Mouse (Mus musculus) neural tube, embryonic 13.5 days (tissue): ENCODE results near the gene Mal. TPM values are rescaled to one million over a fixed set of nuclear protein-coding genes. Genes with fewer than 3 reads are reported as not detected.

Experiments
- ATAC-seq: fragments of 200-750 bp; cut with Nextera tagmentation; 2 replicates; pipeline ENCODE4 v1.8.0; 2017; ENCODE audit warnings: low read depth, mild to moderate bottlenecking, moderate TSS enrichment, moderate library complexity
- H3K27ac ChIP-seq: fragments of 300-500 bp; sonication (generic); replicated peaks from 2 replicates; pipeline ENCODE4 v1.5.1; 2015; ENCODE audit warnings: moderate library complexity, mild to moderate bottlenecking, inconsistent platforms
- H3K27me3 ChIP-seq: fragments of 300-500 bp; sonication (generic); 2 replicates; pipeline ENCODE4 v1.6.1; 2015; ENCODE audit warnings: mild to moderate bottlenecking, inconsistent platforms
- H3K36me3 ChIP-seq: fragments of 300-500 bp; sonication (generic); 2 replicates; pipeline ENCODE4 v1.6.1; 2015; ENCODE audit warnings: mild to moderate bottlenecking, inconsistent platforms
- H3K4me1 ChIP-seq: fragments of 300-500 bp; sonication (generic); replicated peaks from 2 replicates; pipeline ENCODE4 v1.6.1; 2015; ENCODE audit warnings: inconsistent platforms
- H3K4me2 ChIP-seq: fragments of 300-500 bp; sonication (generic); 2 replicates; pipeline ENCODE4 v1.6.1; 2015; ENCODE audit warnings: inconsistent platforms, mild to moderate bottlenecking, moderate library complexity
- H3K4me3 ChIP-seq: fragments of 300-500 bp; sonication (generic); 2 replicates; pipeline ENCODE4 v1.5.1; 2015; ENCODE audit warnings: mild to moderate bottlenecking, inconsistent platforms
- H3K9ac ChIP-seq: fragments of 300-500 bp; sonication (generic); 2 replicates; pipeline ENCODE4 v1.6.1; 2015; ENCODE audit warnings: moderate library complexity, mild to moderate bottlenecking, inconsistent platforms
- H3K9me3 ChIP-seq: fragments of 300-500 bp; sonication (generic); 2 replicates; pipeline ENCODE4 v1.6.1; 2016; ENCODE audit warnings: inconsistent platforms
- WGBS: fragments of 180-500 bp; shearing (Covaris S2); methylation state at CpG from one replicate; pipeline ENCODE4 v1.1.7; 2015; 5-methylcytosine and 5-hydroxymethylcytosine counted together
- polyA plus RNA-seq: library from polyadenylated mRNA; unstranded; fragments of >200 nt; fragmentation: Nextera tagmentation; extraction: Ambion mirVana; gene quantifications from 2 replicates; pipeline ENCODE4 v1.2.1, GENCODE M21; 2015

Gene Mal
- polyA plus RNA-seq, 1 experiment from 2014 or later, result 4.3 TPM

- Histone ChIP-seq H3K4me3 (no peak overlapping the region), H3K27ac (no peak overlapping the region), H3K27me3 (peaks cover 31% of the 10 kb centered on the region), H3K9me3 (no peaks in the 10 kb centered on the region), H3K4me1 (no peaks in the 10 kb centered on the region), H3K36me3 (no peaks in the 10 kb centered on the region), H3K4me2 (no peak overlapping the region), H3K9ac (no peak overlapping the region)
- 78% methylated on average over 5 of the region's 5 CpGs for WGBS
- no peak for ATAC-seq
Observed at GRCm38 (mm10) chr2:127649921-127650320, 6.6 kb downstream of the Mal start.

- no peak overlapping the region for H3K9ac ChIP-seq
- ATAC-seq, result no peak
- no peaks in the 10 kb centered on the region for H3K36me3 ChIP-seq
- H3K4me3 ChIP-seq, result no peak overlapping the region
- H3K27me3 ChIP-seq, result peaks cover 14% of the 10 kb centered on the region
- H3K4me1 ChIP-seq, result peaks cover 3% of the 10 kb centered on the region; the same call in 1 of the 2 replicates
- no peak overlapping the region for H3K4me2 ChIP-seq
- no peak overlapping the region for H3K27ac ChIP-seq
- H3K9me3 ChIP-seq, result no peaks in the 10 kb centered on the region
- 88% methylated on average over 6 of the region's 6 CpGs for WGBS
Observed at GRCm38 (mm10) chr2:127648145-127648544, 8.3 kb downstream of the Mal start.

DNA sequence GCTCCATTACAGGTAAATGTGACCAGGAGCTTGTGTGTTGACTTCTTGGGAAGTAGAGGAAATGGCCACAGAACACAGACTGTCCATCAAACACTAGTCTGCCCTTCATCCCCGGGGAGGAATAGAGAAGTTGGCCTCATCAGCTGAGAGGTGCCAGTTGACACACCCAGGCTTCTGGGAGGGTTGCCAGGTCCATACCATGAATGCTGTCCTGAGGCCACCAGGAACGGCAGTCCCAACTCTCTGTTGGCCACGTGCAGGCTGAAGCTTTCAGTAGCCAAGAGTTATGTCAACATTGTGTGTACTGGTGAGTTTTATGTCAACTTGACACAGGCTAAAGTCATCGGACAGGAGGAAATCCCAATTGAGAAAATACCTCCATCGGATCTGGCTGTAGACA lies 9.6 kb downstream of the Mal start:
- WGBS, result 82% methylated on average over 5 of the region's 5 CpGs
- no peak for ATAC-seq

DNA sequence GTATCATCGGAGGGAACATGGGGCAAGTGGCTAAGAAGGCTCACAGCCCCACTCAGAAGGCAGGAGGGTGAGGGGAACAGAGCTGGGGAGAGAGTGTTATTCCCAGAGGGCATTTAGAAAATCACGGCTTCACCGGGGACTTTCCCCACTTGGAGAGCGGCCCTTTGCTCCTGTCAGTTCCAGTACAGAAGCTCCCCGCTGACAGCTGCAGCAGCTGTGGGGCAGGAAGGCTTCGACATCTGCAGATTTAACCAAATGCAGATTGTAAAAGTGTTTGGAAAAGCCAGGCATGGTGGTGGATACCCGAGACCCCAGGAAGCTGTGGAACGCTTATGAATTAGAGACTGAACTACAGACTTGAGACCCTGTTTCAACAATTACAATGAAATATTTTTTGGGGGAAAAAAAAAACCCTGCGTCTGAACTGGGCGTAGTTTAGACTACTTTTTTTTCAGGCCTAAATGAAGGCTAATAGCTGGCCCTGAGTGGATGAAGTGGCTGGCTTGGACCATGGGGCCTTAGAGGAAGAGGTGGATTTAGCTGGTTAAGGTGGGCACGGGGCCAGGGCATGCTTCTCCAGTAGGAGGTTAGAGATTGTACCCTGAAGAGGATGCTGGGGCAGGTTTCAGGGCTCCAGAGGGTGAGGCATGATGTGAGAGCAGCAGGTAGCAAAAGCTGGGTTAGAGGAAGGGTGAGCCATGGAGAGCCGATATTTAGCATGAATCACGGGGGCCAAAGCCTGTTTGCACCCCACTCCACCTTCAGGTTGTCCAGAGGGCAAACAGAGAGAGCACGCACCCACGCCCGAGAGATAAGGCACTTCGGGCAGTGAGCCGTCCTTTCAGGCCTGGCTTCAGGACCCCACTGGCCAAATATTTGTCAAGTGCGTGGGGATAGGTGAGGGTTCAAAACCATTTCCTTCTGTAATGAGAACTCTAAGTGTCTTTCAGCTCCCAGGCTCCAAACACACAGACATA lies 12.5 kb downstream of the Mal start:
- H3K27ac ChIP-seq, result no peak overlapping the region
- no peaks in the 10 kb centered on the region for H3K27me3 ChIP-seq
- no peak overlapping the region for H3K4me3 ChIP-seq
- no peak for ATAC-seq
- no peak overlapping the region for H3K4me2 ChIP-seq
- no peaks in the 10 kb centered on the region for H3K9me3 ChIP-seq
- H3K4me1 ChIP-seq, result peaks cover 3% of the 10 kb centered on the region; the same call in 1 of the 2 replicates
- H3K36me3 ChIP-seq, result no peaks in the 10 kb centered on the region
- 74% methylated on average over 19 of the region's 19 CpGs for WGBS
- no peak overlapping the region for H3K9ac ChIP-seq

More for the DNA sequence above, 9.6 kb downstream of the Mal start:
- peaks cover 3% of the 10 kb centered on the region; the same call in 1 of the 2 replicates for H3K4me1 ChIP-seq
- H3K36me3 ChIP-seq, result no peaks in the 10 kb centered on the region
- no peak overlapping the region for H3K4me2 ChIP-seq
- no peaks in the 10 kb centered on the region for H3K9me3 ChIP-seq
- no peak overlapping the region for H3K27ac ChIP-seq
- no peak overlapping the region for H3K9ac ChIP-seq
- 0 out of 2 replicates have a peak, but pooled peaks cover 3% of the 10 kb centered on the region for H3K27me3 ChIP-seq
- H3K4me3 ChIP-seq, result no peak overlapping the region

GRCm38 (mm10) chr2:127638973-127639372 lies 17.5 kb downstream of the Mal start:
- no peak overlapping the region for H3K27ac ChIP-seq

DNA sequence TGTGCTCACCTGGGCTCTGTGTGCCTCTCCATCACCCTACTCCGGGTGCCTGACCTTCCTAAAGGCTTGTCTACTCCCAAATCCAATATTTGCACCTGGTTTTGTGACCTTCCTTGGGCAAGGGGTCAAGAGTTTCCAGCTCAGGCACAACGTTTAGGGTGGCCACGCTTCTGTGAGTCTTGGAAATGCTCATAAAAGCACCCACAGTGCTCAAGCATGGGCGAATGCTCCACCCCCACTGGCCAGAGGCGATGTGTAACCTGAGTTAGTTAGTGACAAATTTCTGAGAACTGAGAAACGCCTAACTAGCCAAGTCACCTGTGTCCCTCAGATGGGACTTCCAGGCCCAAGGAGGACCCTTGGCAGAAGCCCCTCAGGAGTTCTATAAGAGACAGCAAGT lies 20.9 kb downstream of the Mal start:
- H3K27ac ChIP-seq, result no peak overlapping the region
- WGBS, result 84% methylated on average over 6 of the region's 6 CpGs
- ATAC-seq, result no peak

More at GRCm38 (mm10) chr2:127638973-127639372, 17.5 kb downstream of the Mal start:
- 86% methylated on average over 9 of the region's 9 CpGs for WGBS
- Histone ChIP-seq H3K4me1 (peaks cover 3% of the 10 kb centered on the region; the same call in 1 of the 2 replicates), H3K9me3 (no peaks in the 10 kb centered on the region), H3K4me2 (no peak overlapping the region), H3K36me3 (no peaks in the 10 kb centered on the region), H3K27me3 (no peaks in the 10 kb centered on the region), H3K4me3 (no peak overlapping the region), H3K9ac (no peak overlapping the region)
- ATAC-seq, result no peak

GRCm38 (mm10) chr2:127632601-127633000 lies 23.9 kb downstream of the Mal start:
- H3K27me3 ChIP-seq, result no peaks in the 10 kb centered on the region
- H3K4me3 ChIP-seq, result no peak overlapping the region
- H3K9ac ChIP-seq, result no peak overlapping the region
- 73% methylated on average over 2 of the region's 2 CpGs for WGBS
- no peak overlapping the region for H3K4me2 ChIP-seq
- no peaks in the 10 kb centered on the region for H3K9me3 ChIP-seq
- no peaks in the 10 kb centered on the region for H3K4me1 ChIP-seq
- H3K36me3 ChIP-seq, result no peaks in the 10 kb centered on the region
- no peak overlapping the region for H3K27ac ChIP-seq
- no peak for ATAC-seq

More for the DNA sequence above, 20.9 kb downstream of the Mal start:
- Histone ChIP-seq H3K9me3 (no peaks in the 10 kb centered on the region), H3K27me3 (no peaks in the 10 kb centered on the region), H3K4me3 (no peak overlapping the region), H3K4me1 (no peaks in the 10 kb centered on the region), H3K36me3 (no peaks in the 10 kb centered on the region), H3K9ac (no peak overlapping the region), H3K4me2 (no peak overlapping the region)

- Histone ChIP-seq H3K36me3 (no peaks in the 10 kb centered on the region), H3K4me1 (no peaks in the 10 kb centered on the region), H3K27ac (no peak overlapping the region), H3K4me2 (no peak overlapping the region), H3K9ac (no peak overlapping the region), H3K4me3 (no peak overlapping the region), H3K27me3 (no peaks in the 10 kb centered on the region), H3K9me3 (no peaks in the 10 kb centered on the region)
- 77% methylated on average over 6 of the region's 6 CpGs for WGBS
- no peak for ATAC-seq
Observed at GRCm38 (mm10) chr2:127627990-127628570, 28.4 kb downstream of the Mal start.

DNA sequence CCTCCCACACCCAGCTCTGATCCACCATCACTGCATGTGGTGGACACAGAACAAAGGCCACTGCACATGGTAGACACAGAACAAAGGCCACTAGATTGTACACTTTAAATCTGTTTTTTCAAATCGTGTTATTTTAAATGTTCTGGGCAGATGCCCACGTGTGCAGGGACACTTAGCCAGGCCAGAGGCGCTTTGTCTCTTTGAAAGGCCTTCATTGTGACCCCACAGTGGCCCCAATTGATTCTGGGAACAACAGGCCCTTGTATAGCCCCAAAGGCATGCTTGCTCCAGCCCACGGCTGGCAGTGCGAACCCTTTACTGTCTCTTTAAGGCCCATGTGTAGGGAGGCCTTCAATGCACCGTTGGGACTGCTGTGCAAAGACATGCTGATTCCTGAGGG lies 29.1 kb downstream of the Mal start:
- H3K9ac ChIP-seq, result no peak overlapping the region
- H3K4me3 ChIP-seq, result no peak overlapping the region
- no peak for ATAC-seq
- WGBS, result 30% methylated on average over 6 of the region's 6 CpGs
- no peaks in the 10 kb centered on the region for H3K36me3 ChIP-seq
- no peak overlapping the region for H3K27ac ChIP-seq
- no peaks in the 10 kb centered on the region for H3K27me3 ChIP-seq
- H3K4me1 ChIP-seq, result peaks cover 4% of the 10 kb centered on the region
- no peak overlapping the region for H3K4me2 ChIP-seq
- no peaks in the 10 kb centered on the region for H3K9me3 ChIP-seq

DNA sequence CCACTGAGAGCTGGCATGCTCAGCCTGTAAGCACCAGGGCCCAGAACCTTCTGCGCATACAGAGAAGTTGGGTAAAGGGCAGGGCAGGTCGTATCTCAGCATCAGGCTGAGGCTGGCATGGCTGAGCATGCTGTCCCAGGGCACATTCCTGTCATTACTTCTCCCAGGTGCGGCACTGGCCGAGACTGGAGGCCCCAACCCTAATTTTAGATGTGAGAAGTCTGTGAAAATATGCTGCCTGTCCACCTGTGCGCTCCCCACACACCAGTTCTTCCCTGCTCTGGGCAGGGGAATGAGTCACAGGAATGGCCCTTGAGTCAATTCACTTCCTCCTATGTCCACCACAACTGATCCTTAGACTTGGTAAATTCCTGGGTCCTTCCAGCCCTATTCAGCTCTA lies 30.8 kb downstream of the Mal start:
- H3K9ac ChIP-seq, result no peak overlapping the region
- peaks cover 11% of the 10 kb centered on the region for H3K4me1 ChIP-seq
- no peak overlapping the region for H3K27ac ChIP-seq
- no peaks in the 10 kb centered on the region for H3K36me3 ChIP-seq
- ATAC-seq, result no peak
- H3K4me2 ChIP-seq, result no peak overlapping the region
- H3K4me3 ChIP-seq, result no peak overlapping the region
- H3K27me3 ChIP-seq, result no peaks in the 10 kb centered on the region
- 81% methylated on average over 5 of the region's 5 CpGs for WGBS
- H3K9me3 ChIP-seq, result no peaks in the 10 kb centered on the region

GRCm38 (mm10) chr2:127624786-127625185 lies 31.7 kb downstream of the Mal start:
- Histone ChIP-seq H3K4me3 (no peak overlapping the region), H3K9me3 (no peaks in the 10 kb centered on the region), H3K4me2 (no peak overlapping the region), H3K4me1 (peaks cover 11% of the 10 kb centered on the region), H3K9ac (no peak overlapping the region), H3K27ac (no peak overlapping the region), H3K36me3 (no peaks in the 10 kb centered on the region), H3K27me3 (no peaks in the 10 kb centered on the region)
- ATAC-seq, result no peak
- WGBS, result 93% methylated on average over 2 of the region's 2 CpGs

DNA sequence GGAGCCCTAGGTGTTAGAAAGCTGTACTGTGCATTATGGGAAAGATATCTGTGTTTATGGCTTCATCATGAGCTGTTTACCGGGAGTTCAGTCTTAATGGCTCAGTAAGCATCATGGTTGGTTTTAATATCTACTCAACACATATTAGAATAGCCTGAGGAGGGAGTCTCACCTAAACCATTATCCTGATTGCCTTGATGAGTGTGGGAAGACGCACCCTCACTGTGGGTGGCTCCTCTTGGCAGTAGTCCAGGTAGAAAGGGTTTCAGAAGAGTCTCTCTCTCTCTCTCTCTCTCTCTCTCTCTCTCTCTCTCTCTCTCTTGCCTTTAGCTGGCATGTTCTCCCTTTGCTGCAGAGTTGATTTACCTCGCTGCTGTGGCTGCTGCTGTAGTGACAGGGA lies 34.4 kb downstream of the Mal start:
- no peak overlapping the region for H3K4me2 ChIP-seq
- H3K4me1 ChIP-seq, result peaks cover 15% of the 10 kb centered on the region
- H3K9me3 ChIP-seq, result no peaks in the 10 kb centered on the region
- no peaks in the 10 kb centered on the region for H3K27me3 ChIP-seq
- H3K27ac ChIP-seq, result peak overlapping the region; percentile 76
- H3K4me3 ChIP-seq, result no peak overlapping the region
- WGBS, result 36% methylated on average over 3 of the region's 3 CpGs
- no peak overlapping the region for H3K9ac ChIP-seq
- H3K36me3 ChIP-seq, result no peaks in the 10 kb centered on the region
- peak; percentile 88 for ATAC-seq
